Mouse (Mus musculus) heart, embryonic 14.5 days (tissue): ENCODE data around the gene Fmnl2. TPM values are rescaled to one million over a fixed set of nuclear protein-coding genes. Genes with fewer than 3 reads are reported as not detected.

ENCODE experiments used
- ATAC-seq: fragments of 200-750 bp; cut with Nextera tagmentation; 2 replicates; pipeline ENCODE4 v1.8.0; 2017; ENCODE audit warnings: low read depth, moderate TSS enrichment; ENCODE audit not compliant: insufficient number of reproducible peaks, insufficient read depth, low FRiP score
- H3K27ac ChIP-seq, 2 experiments: fragments of 200-500 bp in 1 of 2; fragments of 300-500 bp in 1 of 2; sonication (generic) in 1 of 2; replicated peaks in 1 of 2; 2 replicates each; pipeline ENCODE4 v1.5.1; 2012 to 2014; ENCODE audit warnings: low read depth in 2 of 2, low read length in 2 of 2, control low read depth in 1 of 2, mild to moderate bottlenecking in 1 of 2, mixed read lengths in 1 of 2; ENCODE audit not compliant: control insufficient read depth in 1 of 2, insufficient read depth in 1 of 2
- H3K27me3 ChIP-seq: fragments of 300-500 bp; sonication (generic); 2 replicates; pipeline ENCODE4 v1.6.1; 2014; ENCODE audit warnings: mild to moderate bottlenecking, low read length, control low read depth; ENCODE audit not compliant: control insufficient read depth, insufficient read depth
- H3K36me3 ChIP-seq: fragments of 300-500 bp; sonication (generic); 2 replicates; pipeline ENCODE4 v1.6.1; 2014; ENCODE audit warnings: mild to moderate bottlenecking, control low read depth, low read length, mixed read lengths; ENCODE audit not compliant: control insufficient read depth, insufficient read depth
- H3K4me1 ChIP-seq, 2 experiments: fragments of 200-500 bp in 1 of 2; fragments of 300-500 bp in 1 of 2; sonication (generic) in 1 of 2; 2 replicates each; pipeline ENCODE4 v1.6.1; 2012 to 2014; ENCODE audit warnings: low read length in 2 of 2, control low read depth in 1 of 2, mixed read lengths in 1 of 2; ENCODE audit not compliant: control insufficient read depth in 2 of 2, insufficient read depth in 2 of 2
- H3K4me2 ChIP-seq: fragments of 300-500 bp; sonication (generic); 2 replicates; pipeline ENCODE4 v1.6.1; 2014; ENCODE audit warnings: mild to moderate bottlenecking, low read length
- H3K4me3 ChIP-seq, 2 experiments: fragments of 200-500 bp in 1 of 2; fragments of 300-500 bp in 1 of 2; sonication (generic) in 1 of 2; 2 replicates each; pipeline ENCODE4 v1.5.1; 2012 to 2014; ENCODE audit warnings: low read length in 2 of 2, mild to moderate bottlenecking in 2 of 2, control low read depth in 1 of 2, low read depth in 1 of 2, moderate library complexity in 1 of 2; ENCODE audit not compliant: control insufficient read depth in 1 of 2, insufficient read depth in 1 of 2
- H3K9ac ChIP-seq: fragments of 300-500 bp; sonication (generic); 2 replicates; pipeline ENCODE4 v1.6.1; 2014; ENCODE audit warnings: mild to moderate bottlenecking, low read length
- H3K9me3 ChIP-seq: fragments of 300-500 bp; sonication (generic); 2 replicates; pipeline ENCODE4 v1.6.1; 2016; ENCODE audit warnings: low read length, control low read depth; ENCODE audit not compliant: control insufficient read depth
- WGBS: fragments of 180-500 bp; shearing (Covaris S2); extraction: QIAGEN DNeasy Blood & Tissue Kit; methylation state at CpG from one replicate; pipeline ENCODE4 v1.1.7; 2014; 5-methylcytosine and 5-hydroxymethylcytosine counted together
- polyA plus RNA-seq: library from polyadenylated mRNA; unstranded; fragments of >200 nt; fragmentation: Nextera tagmentation; extraction: Ambion mirVana; gene quantifications from 2 replicates; pipeline ENCODE4 v1.2.1, GENCODE M21; 2014

Gene Fmnl2
- polyA plus RNA-seq, 1 experiment from 2014 or later = 1.7 TPM

- H3K27ac ChIP-seq = no peak overlapping the region
- no peak overlapping the region for H3K4me2 ChIP-seq
- no peaks in the 10 kb centered on the region for H3K36me3 ChIP-seq
- WGBS = 88% methylated on average over 2 of the region's 2 CpGs
- no peak for ATAC-seq
- no peak overlapping the region for H3K9ac ChIP-seq
- H3K9me3 ChIP-seq = no peaks in the 10 kb centered on the region
- no peaks in the 10 kb centered on the region for H3K27me3 ChIP-seq
- H3K4me1 ChIP-seq = peaks cover 0 to 15% of the 10 kb centered on the region in 2 experiments; a peak in 3 of 4 replicates
- no peak overlapping the region for H3K4me3 ChIP-seq
Observed at GRCm38 (mm10) chr2:52978796-52979195, 121.1 kb downstream of the Fmnl2 start.

GRCm38 (mm10) chr2:52979280-52979763 lies 121.7 kb downstream of the Fmnl2 start:
- no peak overlapping the region for H3K27ac ChIP-seq
- peaks cover 0 to 15% of the 10 kb centered on the region in 2 experiments; a peak in 3 of 4 replicates for H3K4me1 ChIP-seq
- no peaks in the 10 kb centered on the region for H3K36me3 ChIP-seq
- no peak overlapping the region for H3K4me2 ChIP-seq
- WGBS = 44% methylated on average over 4 of the region's 4 CpGs
- H3K4me3 ChIP-seq = no peak overlapping the region
- no peaks in the 10 kb centered on the region for H3K9me3 ChIP-seq
- no peaks in the 10 kb centered on the region for H3K27me3 ChIP-seq
- no peak overlapping the region for H3K9ac ChIP-seq
- ATAC-seq = no peak

GRCm38 (mm10) chr2:52981126-52981525 lies 123.5 kb downstream of the Fmnl2 start:
- Histone ChIP-seq H3K27me3 (no peaks in the 10 kb centered on the region), H3K9me3 (no peaks in the 10 kb centered on the region), H3K9ac (no peak overlapping the region), H3K36me3 (no peaks in the 10 kb centered on the region), H3K27ac (no peak overlapping the region), H3K4me2 (no peak overlapping the region), H3K4me3 (no peak overlapping the region), H3K4me1 (peaks cover 0 to 25% of the 10 kb centered on the region in 2 experiments)
- ATAC-seq = no peak
- WGBS = 79% methylated on average over 7 of the region's 7 CpGs

GRCm38 (mm10) chr2:52981595-52981994 lies 123.9 kb downstream of the Fmnl2 start:
- Histone ChIP-seq H3K9ac (no peak overlapping the region), H3K4me3 (no peak overlapping the region), H3K27me3 (no peaks in the 10 kb centered on the region), H3K36me3 (no peaks in the 10 kb centered on the region), H3K9me3 (no peaks in the 10 kb centered on the region), H3K4me1 (peaks cover 0 to 25% of the 10 kb centered on the region in 2 experiments), H3K4me2 (no peak overlapping the region), H3K27ac (no peak overlapping the region)
- no peak for ATAC-seq
- WGBS = 86% methylated on average over 8 of the region's 8 CpGs

GRCm38 (mm10) chr2:52982502-52982901 lies 124.8 kb downstream of the Fmnl2 start:
- ATAC-seq = no peak
- Histone ChIP-seq H3K9ac (no peak overlapping the region), H3K9me3 (no peaks in the 10 kb centered on the region), H3K27me3 (no peaks in the 10 kb centered on the region), H3K36me3 (no peaks in the 10 kb centered on the region), H3K4me1 (peaks cover 2 to 25% of the 10 kb centered on the region in 2 experiments), H3K4me3 (no peak overlapping the region), H3K27ac (no peak overlapping the region), H3K4me2 (no peak overlapping the region)
- WGBS = 67% methylated on average over 3 of the region's 3 CpGs

GRCm38 (mm10) chr2:52984556-52984955 lies 126.9 kb downstream of the Fmnl2 start:
- 100% methylated on average over 1 of the region's 1 CpGs for WGBS
- no peak overlapping the region for H3K4me2 ChIP-seq
- no peak overlapping the region for H3K9ac ChIP-seq
- no peak overlapping the region for H3K27ac ChIP-seq
- H3K27me3 ChIP-seq = no peaks in the 10 kb centered on the region
- H3K4me3 ChIP-seq = no peak overlapping the region
- H3K4me1 ChIP-seq = peaks cover 2 to 19% of the 10 kb centered on the region in 2 experiments
- no peaks in the 10 kb centered on the region for H3K9me3 ChIP-seq
- ATAC-seq = no peak
- no peaks in the 10 kb centered on the region for H3K36me3 ChIP-seq

- H3K4me3 ChIP-seq = no peak overlapping the region
- H3K36me3 ChIP-seq = no peaks in the 10 kb centered on the region
- 0 out of 4 replicates have a peak overlapping the region, but pooled peaks of 1 of the 2 experiments have one; percentile 19 for H3K27ac ChIP-seq
- peaks cover 2 to 16% of the 10 kb centered on the region in 2 experiments for H3K4me1 ChIP-seq
- 43% methylated on average over 4 of the region's 4 CpGs for WGBS
- no peaks in the 10 kb centered on the region for H3K27me3 ChIP-seq
- H3K9ac ChIP-seq = no peak overlapping the region
- no peak overlapping the region for H3K4me2 ChIP-seq
- ATAC-seq = no peak
- H3K9me3 ChIP-seq = no peaks in the 10 kb centered on the region
Observed at GRCm38 (mm10) chr2:52985167-52985566, 127.5 kb downstream of the Fmnl2 start.

GRCm38 (mm10) chr2:52986354-52986753 lies 128.7 kb downstream of the Fmnl2 start:
- Histone ChIP-seq H3K9me3 (no peaks in the 10 kb centered on the region), H3K4me2 (no peak overlapping the region), H3K36me3 (no peaks in the 10 kb centered on the region), H3K4me1 (peaks cover 4 to 14% of the 10 kb centered on the region in 2 experiments), H3K27ac (no peak overlapping the region), H3K27me3 (no peaks in the 10 kb centered on the region), H3K9ac (no peak overlapping the region), H3K4me3 (no peak overlapping the region)
- ATAC-seq = no peak
- WGBS = 54% methylated on average over 3 of the region's 3 CpGs
